Mouse (Mus musculus): Measurements from ENCODE around the gene Rdh5.

The Rdh5 gene

GRCm38 (mm10) chr10:128922822-128923012 is at the start of gene Rdh5:
TSS of gene Rdh5 (minus strand) at chr10:128922888.
- no peak for DNase-seq (ENCODE audit: low spot score)

- no peak for DNase-seq (ENCODE audit: low spot score)
These were observed 48.1 kb upstream of the Rdh5 start for GRCm38 (mm10) chr10:128970740-128971250.

- DNase-seq (ENCODE audit: low spot score) = no peak
These were observed 45.7 kb upstream of the Rdh5 start for GRCm38 (mm10) chr10:128968341-128968749.

DNA sequence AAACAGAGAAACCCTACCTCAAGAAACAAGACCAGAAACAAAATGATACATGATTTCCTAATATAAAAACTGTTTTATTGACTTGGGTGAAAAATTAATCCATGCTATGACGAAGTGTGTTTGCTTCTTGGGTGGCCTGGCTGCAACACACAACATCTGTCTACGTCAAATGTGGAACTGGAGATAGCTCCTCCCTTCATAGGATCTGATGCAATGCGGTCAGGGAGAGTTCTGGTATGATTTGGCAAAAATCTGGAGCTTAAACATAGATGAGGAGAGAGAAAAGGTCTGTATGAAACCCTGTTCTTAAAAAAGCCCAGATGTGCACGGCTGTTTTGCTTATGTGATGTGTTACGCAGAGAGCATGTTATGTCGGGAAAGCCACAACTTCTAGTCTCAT is 43.2 kb upstream of the Rdh5 start:
- no peak for DNase-seq (ENCODE audit: low spot score)

GRCm38 (mm10) chr10:128964961-128965360 is 42.3 kb upstream of the Rdh5 start:
- no peak for DNase-seq (ENCODE audit: low spot score)

DNA sequence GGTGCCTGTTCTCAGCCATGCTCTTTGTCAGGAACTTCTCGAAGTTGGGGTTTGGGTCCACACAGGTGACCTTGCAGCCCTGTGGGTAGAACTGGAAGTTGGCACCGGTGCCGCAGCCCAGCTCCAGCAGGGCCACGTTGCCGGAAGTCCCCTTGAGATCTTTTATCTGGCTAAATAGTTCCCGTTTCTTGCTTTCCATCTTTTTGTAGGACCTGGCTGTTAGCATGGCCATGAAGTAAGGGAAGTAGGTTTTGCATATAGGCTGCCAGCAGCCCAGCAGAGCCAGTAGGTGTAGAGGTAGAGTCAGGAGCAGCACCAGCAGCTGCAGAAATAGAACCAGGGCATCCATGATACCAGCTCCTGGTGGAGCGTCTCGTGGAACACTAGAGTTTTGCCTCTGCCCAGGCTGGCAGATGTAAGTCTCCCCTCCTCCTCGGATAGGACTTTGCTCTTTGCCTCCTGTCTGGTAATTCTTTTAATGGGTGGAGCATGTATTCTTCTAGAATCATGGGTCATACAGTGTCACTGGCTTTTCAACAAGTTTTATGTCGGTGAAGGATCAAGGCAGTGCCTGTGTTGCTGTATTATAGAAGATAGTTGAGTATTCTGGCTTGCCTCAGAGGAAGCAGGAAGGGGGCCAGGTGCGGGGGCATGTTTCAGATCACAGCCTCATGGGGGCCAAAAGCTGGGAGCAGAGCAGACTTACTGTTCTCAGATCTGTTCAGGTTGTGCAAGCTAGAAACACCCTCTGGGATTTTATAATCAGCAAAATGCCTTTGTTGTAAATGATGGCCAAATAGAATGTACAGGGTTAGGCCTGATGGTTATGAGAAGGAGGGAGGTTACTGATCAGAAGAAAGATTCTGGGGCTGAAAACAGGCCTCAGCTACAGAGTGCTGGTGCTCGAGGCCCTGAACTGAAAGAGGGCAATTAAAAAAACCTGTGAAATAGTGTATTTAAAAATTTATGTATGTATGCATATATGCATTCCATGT is 38.2 kb upstream of the Rdh5 start, which contains the start of gene Mettl7b:
Gene Mettl7b (minus strand): TSS at position 399 of the 995 bp plus-strand sequence.
- no peak for DNase-seq (ENCODE audit: low spot score)

DNA sequence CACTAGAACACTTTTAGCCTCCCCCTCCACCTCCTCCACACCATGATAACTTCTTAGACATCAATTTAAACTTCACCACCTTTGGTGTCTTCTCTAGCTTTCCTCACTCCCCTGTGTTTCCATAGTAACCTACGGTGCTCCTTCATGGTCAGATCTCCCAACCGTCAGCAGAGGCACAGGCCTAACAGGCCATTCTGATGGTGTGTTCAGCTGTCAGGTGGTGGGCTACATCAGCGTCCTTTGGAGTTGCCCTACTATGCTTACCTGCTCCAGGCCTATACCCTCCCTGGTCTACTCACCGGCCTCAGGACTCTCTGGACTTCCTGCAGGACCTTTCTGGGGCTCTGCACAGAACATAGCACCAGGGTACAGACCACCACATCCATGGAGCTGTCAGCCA is 37.5 kb upstream of the Rdh5 start:
- DNase-seq (ENCODE audit: low spot score) = no peak

- DNase-seq (ENCODE audit: low spot score) = no peak
These were observed 35.7 kb upstream of the Rdh5 start for GRCm38 (mm10) chr10:128958340-128958739.

- DNase-seq (ENCODE audit: low spot score) = no peak
These were observed 27.7 kb upstream of the Rdh5 start for GRCm38 (mm10) chr10:128950208-128950887.

- DNase-seq (ENCODE audit: low spot score) = no peak
These were observed 24.8 kb upstream of the Rdh5 start for GRCm38 (mm10) chr10:128947496-128947895.

DNA sequence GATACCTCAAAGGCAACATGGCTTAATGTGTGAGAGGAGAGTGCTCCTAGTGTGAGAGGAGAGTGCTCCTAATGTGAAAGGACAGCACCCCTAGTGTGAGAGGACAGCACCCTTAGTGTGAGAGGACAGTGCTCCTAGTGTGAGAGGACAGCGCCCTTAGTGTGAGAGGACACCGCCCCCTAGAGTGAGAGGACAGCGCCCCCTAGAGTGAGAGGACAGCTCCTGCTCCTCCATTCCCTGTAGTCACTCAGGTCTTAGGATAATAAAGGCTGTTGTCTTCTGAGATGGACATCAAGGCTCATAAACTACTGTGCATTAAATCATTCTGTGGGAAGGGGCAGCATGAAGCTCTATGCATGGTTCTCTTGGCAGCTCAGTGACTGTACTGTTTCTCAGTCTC is 23.0 kb upstream of the Rdh5 start:
- no peak for DNase-seq (ENCODE audit: low spot score)

DNA sequence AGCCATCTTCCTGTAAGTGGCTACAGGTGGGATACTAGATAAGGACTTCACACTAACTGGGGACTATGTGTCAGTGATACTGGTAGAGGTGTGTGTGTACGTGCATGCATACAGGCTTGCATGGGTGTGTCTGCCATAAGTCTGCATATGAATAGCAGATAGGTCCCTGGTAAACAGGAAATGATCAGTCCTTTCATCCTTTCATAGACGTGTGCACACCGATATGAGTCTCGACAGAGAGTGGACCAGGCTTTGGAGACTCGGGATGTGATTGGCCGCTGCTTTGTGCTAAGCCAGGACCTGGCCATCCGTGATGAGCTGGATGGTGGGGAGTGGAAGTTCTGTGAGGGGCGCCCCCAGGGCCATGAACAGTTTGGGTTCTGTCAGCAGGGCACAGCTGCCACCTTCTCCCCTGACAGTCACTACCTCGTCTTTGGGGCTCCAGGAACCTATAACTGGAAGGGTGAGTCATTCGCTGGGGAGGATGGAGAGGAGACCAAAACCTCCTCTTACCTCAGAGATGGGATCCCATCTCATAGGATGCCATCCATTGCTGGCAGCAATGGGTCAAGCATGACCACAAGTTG is 17.9 kb upstream of the Rdh5 start:
- DNase-seq (ENCODE audit: low spot score) = no peak

GRCm38 (mm10) chr10:128938974-128939373 is 16.3 kb upstream of the Rdh5 start:
- no peak for DNase-seq (ENCODE audit: low spot score)

DNA sequence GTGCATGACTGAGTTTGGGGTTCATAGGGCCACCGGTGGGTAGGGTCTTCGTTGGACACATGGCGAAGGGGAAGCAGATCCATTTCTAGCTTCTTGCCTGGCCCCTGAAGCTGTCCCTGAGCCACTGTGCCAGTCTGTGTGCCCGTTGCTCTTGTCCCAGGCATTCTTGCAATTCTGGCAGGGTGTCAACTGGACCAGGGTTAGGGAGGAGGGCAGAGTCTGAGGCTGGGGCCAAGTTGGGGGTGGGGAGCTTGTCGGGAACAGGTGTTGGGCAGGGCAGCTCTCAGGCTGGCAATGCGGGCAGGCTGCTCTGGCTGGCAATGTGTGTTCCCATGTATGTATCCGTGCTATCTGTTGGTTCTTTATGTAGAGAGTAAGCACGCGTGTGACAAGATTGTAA is 15.8 kb upstream of the Rdh5 start:
- DNase-seq (ENCODE audit: low spot score) = no peak

DNA sequence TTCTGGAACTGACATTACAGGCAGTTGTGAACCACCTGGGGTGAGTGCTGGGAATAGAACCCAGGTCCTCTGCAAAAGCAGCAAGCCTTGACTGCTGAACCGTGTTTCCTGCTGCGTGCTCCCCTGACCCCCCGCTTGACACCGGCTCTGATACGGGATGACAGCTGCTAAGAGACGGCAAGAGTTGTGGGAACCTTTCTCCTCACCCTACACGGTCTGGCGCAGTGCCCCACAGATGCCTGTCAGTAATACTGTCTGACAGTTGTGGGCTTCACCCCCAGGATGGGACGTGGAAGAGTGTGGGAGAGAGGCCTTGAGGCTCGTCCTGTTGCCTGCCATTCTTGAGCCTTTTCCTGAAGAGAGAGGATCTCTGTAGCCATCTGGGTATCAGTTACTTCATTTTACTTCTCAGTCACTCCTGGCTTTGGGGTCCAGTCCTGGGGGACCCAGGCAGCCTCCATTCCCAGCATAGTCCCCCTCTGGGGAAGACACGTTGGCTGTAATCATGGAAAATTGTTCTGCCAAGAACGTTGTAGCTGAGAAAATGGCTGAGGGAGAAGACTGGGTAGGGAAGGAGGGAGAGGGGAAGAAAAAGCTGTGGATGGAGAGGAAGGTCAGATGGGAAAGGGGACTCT is 15.2 kb upstream of the Rdh5 start:
- DNase-seq (ENCODE audit: low spot score) = no peak

DNA sequence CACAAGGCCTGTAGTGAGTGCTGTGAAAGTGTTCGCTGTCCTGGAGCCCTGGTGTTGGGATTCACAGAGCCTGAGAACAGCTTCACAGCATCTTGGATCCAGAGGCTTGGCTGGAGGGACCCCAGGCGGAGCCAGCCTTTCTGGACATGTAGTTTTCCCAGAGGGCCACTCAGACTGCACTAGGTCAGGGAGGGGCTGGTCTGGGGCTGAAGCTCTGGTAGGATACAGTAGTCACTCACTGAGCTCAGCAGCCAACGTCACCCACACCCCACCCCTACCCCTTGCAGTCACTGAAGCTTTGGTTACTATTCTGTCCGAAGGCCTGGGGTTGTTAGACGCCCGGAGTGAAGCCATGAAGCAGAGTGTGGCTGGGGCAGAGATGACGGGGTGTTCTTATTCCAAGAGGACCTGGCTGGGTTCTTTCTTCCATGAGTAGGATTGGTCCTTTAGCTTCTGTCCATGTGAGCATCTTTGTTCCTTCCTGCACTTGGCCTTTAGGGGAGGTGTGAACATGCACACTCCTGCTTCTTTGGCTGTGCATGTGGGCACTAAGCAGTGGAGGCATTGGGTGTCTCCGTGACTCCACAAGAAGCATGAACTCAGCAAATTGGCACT is 13.2 kb upstream of the Rdh5 start:
- no peak for DNase-seq (ENCODE audit: low spot score)

DNA sequence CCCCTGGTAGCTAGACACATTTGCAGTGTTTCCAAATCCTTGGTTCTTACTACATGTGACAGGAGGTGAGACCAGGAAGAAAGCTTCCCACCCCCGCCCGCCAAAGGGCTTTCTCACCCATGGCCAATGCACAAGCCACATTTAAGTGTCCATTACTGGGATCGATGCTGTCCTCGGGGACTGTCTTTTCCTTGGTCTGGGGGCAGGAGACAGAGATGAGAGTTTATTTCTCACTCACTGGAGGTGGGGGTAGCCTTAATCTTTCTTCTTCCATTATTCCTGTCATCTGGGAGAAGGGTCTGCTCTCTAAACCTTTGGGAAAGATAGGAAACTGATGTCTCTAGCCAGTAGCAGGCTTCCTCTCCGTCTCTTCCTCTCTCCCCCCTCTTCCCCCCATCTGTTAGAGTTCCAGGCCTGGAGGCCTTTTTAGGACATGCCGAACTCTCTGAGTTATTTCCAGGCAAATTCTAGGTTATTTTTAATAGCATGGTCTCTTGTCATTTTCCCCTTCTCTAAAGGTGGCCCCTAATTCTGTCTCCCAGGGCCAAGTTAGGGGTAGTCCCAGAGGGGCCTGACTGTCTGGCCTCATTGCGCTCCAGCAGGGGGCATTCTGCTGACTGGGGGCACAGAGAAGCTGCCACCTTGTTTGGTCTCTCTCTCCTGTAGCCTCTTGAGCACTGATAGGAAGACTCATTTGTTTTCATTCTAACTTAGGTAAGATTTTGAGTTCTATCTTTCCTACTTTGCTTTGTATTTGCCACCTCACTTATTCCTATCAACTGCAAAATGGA is 12.5 kb upstream of the Rdh5 start:
- DNase-seq (ENCODE audit: low spot score) = no peak

GRCm38 (mm10) chr10:128933976-128934721 is 11.5 kb upstream of the Rdh5 start:
- no peak for DNase-seq (ENCODE audit: low spot score)

GRCm38 (mm10) chr10:128933574-128933973 is 10.9 kb upstream of the Rdh5 start, which contains the start of gene Itga7:
TSS of gene Itga7 (plus strand) at chr10:128933818.
- no peak for DNase-seq (ENCODE audit: low spot score)

- no peak for DNase-seq (ENCODE audit: low spot score)
These were observed 8.8 kb upstream of the Rdh5 start for GRCm38 (mm10) chr10:128931441-128931840.
